Mouse (Mus musculus) liver, embryonic 12.5 days (tissue): ENCODE results near the gene Hipk2. TPM values are rescaled to one million over a fixed set of nuclear protein-coding genes. Genes with fewer than 3 reads are reported as not detected.

Source experiments
- ATAC-seq: fragments of 200-750 bp; cut with Nextera tagmentation; 2 replicates; pipeline ENCODE4 v1.8.0; 2017; ENCODE audit warnings: moderate number of reproducible peaks, mild to moderate bottlenecking, moderate library complexity
- H3K27ac ChIP-seq: fragments of 300-500 bp; sonication (generic); 2 replicates; pipeline ENCODE4 v1.5.1; 2016; ENCODE audit warnings: mild to moderate bottlenecking
- H3K27me3 ChIP-seq: fragments of 300-500 bp; sonication (generic); replicated peaks from 2 replicates; pipeline ENCODE4 v1.6.1; 2016; ENCODE audit warnings: mild to moderate bottlenecking, moderate library complexity
- H3K36me3 ChIP-seq: fragments of 300-500 bp; sonication (generic); 2 replicates; pipeline ENCODE4 v1.6.1; 2016; ENCODE audit warnings: mild to moderate bottlenecking, moderate library complexity
- H3K4me1 ChIP-seq: fragments of 300-500 bp; sonication (generic); 2 replicates; pipeline ENCODE4 v1.6.1; 2016
- H3K4me2 ChIP-seq: fragments of 300-500 bp; sonication (generic); 2 replicates; pipeline ENCODE4 v1.6.1; 2016; ENCODE audit warnings: mild to moderate bottlenecking, moderate library complexity
- H3K4me3 ChIP-seq: fragments of 300-500 bp; sonication (generic); 2 replicates; pipeline ENCODE4 v1.5.1; 2016; ENCODE audit warnings: mild to moderate bottlenecking, moderate library complexity
- H3K9ac ChIP-seq: fragments of 300-500 bp; sonication (generic); 2 replicates; pipeline ENCODE4 v1.6.1; 2016; ENCODE audit warnings: mild to moderate bottlenecking, moderate library complexity
- H3K9me3 ChIP-seq: fragments of 300-500 bp; sonication (generic); replicated peaks from 2 replicates; pipeline ENCODE4 v1.6.1; 2016; ENCODE audit warnings: mild to moderate bottlenecking, moderate library complexity
- WGBS: fragments of 180-500 bp; shearing (Covaris S2); methylation state at CpG from one replicate; pipeline ENCODE4 v1.1.7; 2016; ENCODE audit not compliant: insufficient replicate concordance; 5-methylcytosine and 5-hydroxymethylcytosine counted together
- polyA plus RNA-seq: library from polyadenylated mRNA; unstranded; fragments of >200 nt; fragmentation: Nextera tagmentation; extraction: Ambion mirVana; gene quantifications from 2 replicates; pipeline ENCODE4 v1.2.1, GENCODE M21; 2016

Hipk2 gene
- polyA plus RNA-seq, 1 experiment from 2014 or later = 26.8 TPM

DNA sequence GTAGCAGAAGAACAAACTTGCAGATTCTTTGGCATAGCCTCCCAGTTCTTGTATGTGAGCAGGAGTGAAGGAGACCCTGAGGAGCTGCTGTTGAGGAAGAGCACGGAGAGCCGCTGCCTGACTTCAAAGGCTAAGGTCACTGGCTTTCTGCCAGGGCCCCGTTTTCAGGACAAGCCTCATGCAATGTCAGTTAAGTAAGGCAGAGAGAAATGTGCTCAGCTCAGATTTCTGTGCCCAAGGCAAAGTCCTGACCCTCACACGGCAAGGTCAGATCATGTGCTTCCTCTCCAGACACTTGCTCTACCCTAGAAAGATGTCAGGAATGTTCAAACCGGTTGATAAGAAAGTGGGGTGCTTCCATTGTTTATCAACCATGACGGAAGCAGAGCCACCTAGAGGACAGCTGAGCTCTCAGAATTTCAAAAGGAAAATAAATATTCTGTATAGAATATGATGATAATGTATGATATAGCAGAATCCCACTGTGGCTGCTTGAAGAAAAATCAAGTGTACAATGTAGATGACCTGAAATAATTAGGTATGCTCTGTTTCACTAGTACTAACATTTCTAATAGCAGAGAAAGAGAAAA lies 173.1 kb downstream of the Hipk2 start:
- Histone ChIP-seq H3K9ac (no peak overlapping the region), H3K4me3 (no peak overlapping the region), H3K36me3 (peaks cover 97% of the 10 kb centered on the region), H3K9me3 (no peaks in the 10 kb centered on the region), H3K27ac (no peak overlapping the region), H3K4me1 (0 out of 2 replicates have a peak, but pooled peaks cover 10% of the 10 kb centered on the region), H3K27me3 (no peaks in the 10 kb centered on the region), H3K4me2 (no peak overlapping the region)
- ATAC-seq = no peak
- 70% methylated on average over 6 of the region's 6 CpGs for WGBS

DNA sequence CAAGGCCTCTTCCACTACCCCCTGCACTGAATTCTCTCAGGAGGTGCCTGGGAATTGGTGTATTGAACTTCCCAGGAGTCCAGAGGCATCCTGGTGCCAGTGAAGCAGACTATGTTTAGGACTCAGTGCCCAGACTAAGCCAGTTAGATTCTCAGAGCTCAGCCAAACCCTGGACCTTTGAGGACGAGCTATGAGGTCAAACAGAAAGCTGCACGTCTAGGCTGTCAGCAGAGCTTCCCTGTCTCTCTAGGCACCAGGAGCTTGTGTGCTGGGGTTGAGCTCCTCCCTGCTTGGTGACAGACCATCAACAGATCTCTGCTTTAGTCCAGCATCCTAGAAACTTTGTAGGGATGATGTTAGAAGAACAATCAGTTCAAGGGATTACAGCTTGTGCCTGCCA lies 174.5 kb downstream of the Hipk2 start:
- H3K4me1 ChIP-seq = 0 out of 2 replicates have a peak, but pooled peaks cover 6% of the 10 kb centered on the region
- H3K4me3 ChIP-seq = no peak overlapping the region
- H3K9me3 ChIP-seq = no peaks in the 10 kb centered on the region
- no peak overlapping the region for H3K27ac ChIP-seq
- H3K27me3 ChIP-seq = no peaks in the 10 kb centered on the region
- WGBS = 78% methylated on average over 2 of the region's 2 CpGs
- ATAC-seq = no peak
- H3K36me3 ChIP-seq = peaks cover 94% of the 10 kb centered on the region
- H3K9ac ChIP-seq = no peak overlapping the region
- H3K4me2 ChIP-seq = no peak overlapping the region

DNA sequence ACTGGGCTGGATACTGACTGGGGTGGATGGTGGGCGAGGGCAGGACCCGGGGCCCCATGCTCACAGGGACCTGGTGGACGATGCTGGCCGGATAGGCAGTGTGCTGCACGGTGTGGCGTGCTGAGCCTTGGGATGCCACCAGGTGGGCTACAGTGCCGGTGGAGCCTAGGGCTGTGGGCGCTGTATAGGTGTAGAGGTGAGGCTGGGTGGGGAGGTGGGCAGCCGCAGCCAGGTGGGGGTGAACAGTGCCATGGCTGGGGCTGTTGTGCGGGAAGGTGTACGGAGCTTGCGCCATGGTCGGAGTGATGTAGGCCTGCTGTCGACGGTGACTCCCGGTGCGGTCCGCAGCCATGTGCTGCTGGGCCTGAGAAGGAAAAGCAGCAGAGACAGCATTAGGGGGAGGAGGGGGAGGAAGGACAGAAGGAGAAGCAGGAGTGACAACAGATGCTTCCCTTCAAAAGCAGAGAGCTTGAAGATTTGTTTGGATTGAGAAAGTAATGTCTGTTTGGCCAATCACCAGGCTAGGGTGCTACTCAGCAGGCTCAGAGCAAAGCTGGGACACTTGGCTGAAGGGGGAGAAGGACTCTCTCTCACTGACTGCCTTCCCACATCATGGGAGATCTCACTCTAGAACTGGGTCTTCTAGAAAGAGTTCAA lies 177.6 kb downstream of the Hipk2 start:
- no peak overlapping the region for H3K9ac ChIP-seq
- 93% methylated on average over 18 of the region's 18 CpGs for WGBS
- no peak overlapping the region for H3K4me3 ChIP-seq
- no peaks in the 10 kb centered on the region for H3K27me3 ChIP-seq
- H3K4me1 ChIP-seq = peaks cover 3% of the 10 kb centered on the region; the same call in 1 of the 2 replicates
- no peak for ATAC-seq
- H3K36me3 ChIP-seq = peaks cover 96% of the 10 kb centered on the region
- H3K27ac ChIP-seq = no peak overlapping the region
- no peak overlapping the region for H3K4me2 ChIP-seq
- no peaks in the 10 kb centered on the region for H3K9me3 ChIP-seq

DNA sequence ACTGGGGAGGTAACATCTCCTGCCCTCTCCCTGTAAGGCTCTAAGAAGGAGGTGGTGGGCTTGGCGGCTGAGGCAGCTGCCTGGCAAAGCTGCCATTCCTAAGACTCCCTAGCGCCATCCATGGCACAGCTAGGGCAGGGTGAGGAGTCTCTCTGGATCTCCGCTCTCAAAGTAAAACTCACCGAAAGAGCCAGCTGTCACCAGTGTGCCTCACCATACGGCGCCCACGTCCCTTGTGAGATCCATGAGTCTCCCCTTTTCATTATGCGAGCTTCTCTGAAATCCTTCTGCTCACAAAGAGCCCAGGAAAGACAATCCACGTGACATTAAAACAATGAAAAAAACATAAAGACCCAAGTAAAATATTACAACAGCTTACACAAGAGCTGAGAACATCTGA lies 179.4 kb downstream of the Hipk2 start:
- Histone ChIP-seq H3K27ac (no peak overlapping the region), H3K36me3 (peaks cover 96% of the 10 kb centered on the region), H3K4me2 (no peak overlapping the region), H3K4me3 (no peak overlapping the region), H3K9ac (no peak overlapping the region), H3K9me3 (no peaks in the 10 kb centered on the region), H3K4me1 (peaks cover 6% of the 10 kb centered on the region; the same call in 1 of the 2 replicates), H3K27me3 (no peaks in the 10 kb centered on the region)
- 92% methylated on average over 9 of the region's 9 CpGs for WGBS
- ATAC-seq = no peak

DNA sequence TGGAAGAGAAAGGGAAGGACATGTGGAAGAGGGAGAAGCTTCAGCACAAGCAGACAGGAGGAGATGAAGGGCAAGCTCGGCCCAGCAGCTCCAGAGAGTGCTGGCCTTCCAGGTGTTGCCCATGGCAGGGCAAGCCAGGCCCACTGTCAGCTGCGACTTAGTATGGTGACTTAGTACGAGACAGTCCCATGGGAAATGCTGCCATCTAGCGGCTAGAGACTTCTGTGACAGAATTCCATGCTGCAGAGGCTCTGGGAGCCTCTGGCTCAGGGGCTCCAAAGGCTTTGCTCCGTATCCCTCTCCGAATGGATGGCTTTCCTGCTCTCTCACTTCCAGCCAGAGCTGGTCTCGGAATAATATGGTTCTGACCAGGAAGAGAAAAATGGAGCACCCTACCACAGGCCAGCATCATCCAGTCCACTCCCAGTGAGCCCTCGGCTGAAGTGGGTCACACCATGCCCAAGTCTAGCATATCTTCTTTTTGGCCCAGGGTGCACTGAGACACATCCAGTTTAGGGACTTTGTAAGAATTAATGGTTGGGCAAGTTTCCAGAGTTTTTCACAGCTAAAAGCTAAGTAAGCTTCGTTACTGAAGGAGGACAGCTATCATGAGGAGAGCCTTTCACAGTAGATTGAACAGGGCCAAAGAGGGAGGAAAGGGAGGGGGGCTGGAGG lies 180.4 kb downstream of the Hipk2 start:
- Histone ChIP-seq H3K9ac (no peak overlapping the region), H3K36me3 (peaks cover 95% of the 10 kb centered on the region), H3K4me1 (peaks cover 6% of the 10 kb centered on the region; the same call in 1 of the 2 replicates), H3K4me2 (no peak overlapping the region), H3K27ac (no peak overlapping the region), H3K4me3 (no peak overlapping the region), H3K27me3 (no peaks in the 10 kb centered on the region), H3K9me3 (no peaks in the 10 kb centered on the region)
- 42% methylated on average over 9 of the region's 9 CpGs for WGBS
- ATAC-seq = peak; percentile 48

DNA sequence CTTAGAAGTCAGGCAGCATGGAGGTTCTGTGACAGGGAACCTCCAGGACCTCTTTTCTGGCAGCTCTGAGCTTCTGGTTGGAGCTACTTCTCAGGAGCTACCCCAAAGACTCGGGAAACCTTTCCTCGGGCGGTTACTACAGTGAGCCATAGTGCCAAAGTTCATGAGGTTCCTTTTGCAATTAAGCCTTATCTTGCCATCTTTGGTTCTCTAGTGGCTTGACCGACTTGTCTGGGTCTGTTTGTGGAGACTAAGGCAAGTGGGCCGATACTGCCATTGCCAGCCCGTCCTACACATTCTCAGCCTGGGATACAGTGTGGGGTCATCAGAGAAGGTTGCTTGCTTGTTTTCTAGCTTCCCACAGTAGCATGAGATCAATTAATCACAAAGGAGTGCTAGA lies 183.4 kb downstream of the Hipk2 start:
- WGBS = 82% methylated on average over 6 of the region's 6 CpGs
- Histone ChIP-seq H3K9me3 (no peaks in the 10 kb centered on the region), H3K27me3 (no peaks in the 10 kb centered on the region), H3K4me2 (no peak overlapping the region), H3K27ac (no peak overlapping the region), H3K36me3 (peaks cover 94% of the 10 kb centered on the region), H3K9ac (no peak overlapping the region), H3K4me3 (no peak overlapping the region), H3K4me1 (peaks cover 6% of the 10 kb centered on the region; the same call in 1 of the 2 replicates)
- ATAC-seq = no peak

DNA sequence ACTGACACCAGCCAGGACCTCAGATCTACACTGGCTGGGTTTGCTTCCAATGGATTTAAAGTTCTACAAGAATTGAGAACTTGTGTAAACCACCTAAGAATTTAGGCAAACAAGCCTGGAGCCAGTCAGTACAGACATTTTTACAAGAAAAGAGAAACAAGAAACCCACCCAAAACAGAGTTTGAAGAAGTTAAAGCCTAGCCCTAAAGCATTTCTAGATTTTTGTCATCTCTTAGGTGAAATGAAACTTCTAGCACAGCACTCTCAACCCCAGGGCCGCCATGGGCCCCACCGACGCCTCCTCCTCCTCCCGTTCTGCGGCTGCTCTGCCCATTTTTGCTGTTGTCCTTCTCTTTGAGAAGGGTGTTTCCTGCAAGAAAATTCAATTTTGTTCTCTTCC lies 184.9 kb downstream of the Hipk2 start:
- H3K9ac ChIP-seq = no peak overlapping the region
- peaks cover 6% of the 10 kb centered on the region; the same call in 1 of the 2 replicates for H3K4me1 ChIP-seq
- no peaks in the 10 kb centered on the region for H3K9me3 ChIP-seq
- H3K27me3 ChIP-seq = no peaks in the 10 kb centered on the region
- no peak overlapping the region for H3K27ac ChIP-seq
- H3K36me3 ChIP-seq = peaks cover 94% of the 10 kb centered on the region
- H3K4me3 ChIP-seq = no peak overlapping the region
- 90% methylated on average over 5 of the region's 5 CpGs for WGBS
- no peak for ATAC-seq
- H3K4me2 ChIP-seq = no peak overlapping the region

DNA sequence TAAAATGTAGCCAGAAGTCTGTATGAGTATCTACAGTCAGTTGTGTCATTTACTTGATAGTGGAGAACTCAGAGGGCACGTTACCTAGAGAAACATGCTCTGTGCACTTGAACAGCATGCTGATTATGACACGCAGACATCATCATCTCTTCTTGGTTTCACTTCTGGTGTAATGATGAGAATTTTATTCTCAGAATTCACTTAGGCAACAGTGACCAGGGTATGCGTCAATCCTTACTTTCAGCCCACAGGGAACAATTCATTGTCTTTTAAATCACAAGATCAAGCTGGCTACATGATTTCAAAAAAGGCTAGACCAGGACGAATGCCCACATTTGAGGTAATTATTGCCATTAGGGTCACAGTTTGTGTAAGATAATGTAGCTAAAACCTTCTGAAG lies 185.3 kb downstream of the Hipk2 start:
- Histone ChIP-seq H3K27me3 (no peaks in the 10 kb centered on the region), H3K4me2 (no peak overlapping the region), H3K9ac (no peak overlapping the region), H3K36me3 (peaks cover 90% of the 10 kb centered on the region), H3K4me1 (peaks cover 6% of the 10 kb centered on the region; the same call in 1 of the 2 replicates), H3K4me3 (no peak overlapping the region), H3K27ac (no peak overlapping the region), H3K9me3 (no peaks in the 10 kb centered on the region)
- 83% methylated on average over 4 of the region's 4 CpGs for WGBS
- ATAC-seq = no peak

DNA sequence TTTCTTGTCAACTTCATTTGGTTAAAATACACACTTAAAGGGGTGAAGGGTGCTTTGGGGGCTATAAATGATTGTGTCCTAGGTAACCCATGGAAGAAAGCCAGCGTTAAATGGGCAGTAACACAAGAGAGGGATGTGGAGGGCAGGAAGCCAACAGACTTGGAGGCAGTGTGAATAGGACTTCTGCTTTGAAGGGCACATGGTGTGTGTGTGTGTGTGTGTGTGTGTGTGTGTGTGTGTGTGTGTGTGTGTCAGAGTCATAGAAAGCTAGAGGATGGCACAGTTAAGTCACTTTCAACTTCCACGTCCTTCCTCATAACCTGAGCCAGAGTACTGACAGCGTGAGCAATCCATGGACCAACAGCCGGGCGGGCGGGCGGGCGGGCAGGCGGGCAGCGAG lies 187.1 kb downstream of the Hipk2 start:
- H3K27me3 ChIP-seq = no peaks in the 10 kb centered on the region
- ATAC-seq = no peak
- H3K4me2 ChIP-seq = no peak overlapping the region
- no peaks in the 10 kb centered on the region for H3K9me3 ChIP-seq
- H3K9ac ChIP-seq = no peak overlapping the region
- 92% methylated on average over 10 of the region's 10 CpGs for WGBS
- H3K36me3 ChIP-seq = peaks cover 73% of the 10 kb centered on the region
- no peak overlapping the region for H3K27ac ChIP-seq
- peaks cover 6% of the 10 kb centered on the region; the same call in 1 of the 2 replicates for H3K4me1 ChIP-seq
- no peak overlapping the region for H3K4me3 ChIP-seq

DNA sequence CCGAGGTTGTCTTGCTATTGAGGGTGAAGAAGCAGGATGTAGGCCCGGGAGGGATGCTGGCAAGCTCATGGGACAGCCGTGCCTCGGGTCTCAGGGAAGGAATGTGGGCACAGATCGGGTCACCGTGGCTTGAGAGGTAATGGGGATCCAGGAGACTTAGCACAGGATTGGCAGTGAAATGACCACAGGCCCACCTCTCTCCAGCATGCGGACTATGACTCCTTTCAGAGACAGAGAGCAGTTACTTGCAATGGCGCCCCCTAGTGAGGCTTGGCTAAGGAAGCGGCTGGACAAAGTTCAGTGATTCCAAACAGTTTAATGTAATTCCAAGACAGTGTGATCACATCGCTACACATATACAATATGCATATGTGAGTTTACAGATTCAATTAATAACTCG lies 188.7 kb downstream of the Hipk2 start:
- ATAC-seq = no peak
- Histone ChIP-seq H3K27ac (no peak overlapping the region), H3K4me3 (no peak overlapping the region), H3K4me1 (no peaks in the 10 kb centered on the region), H3K36me3 (peaks cover 57% of the 10 kb centered on the region), H3K27me3 (no peaks in the 10 kb centered on the region), H3K4me2 (no peak overlapping the region), H3K9ac (no peak overlapping the region), H3K9me3 (no peaks in the 10 kb centered on the region)
- 65% methylated on average over 11 of the region's 11 CpGs for WGBS

DNA sequence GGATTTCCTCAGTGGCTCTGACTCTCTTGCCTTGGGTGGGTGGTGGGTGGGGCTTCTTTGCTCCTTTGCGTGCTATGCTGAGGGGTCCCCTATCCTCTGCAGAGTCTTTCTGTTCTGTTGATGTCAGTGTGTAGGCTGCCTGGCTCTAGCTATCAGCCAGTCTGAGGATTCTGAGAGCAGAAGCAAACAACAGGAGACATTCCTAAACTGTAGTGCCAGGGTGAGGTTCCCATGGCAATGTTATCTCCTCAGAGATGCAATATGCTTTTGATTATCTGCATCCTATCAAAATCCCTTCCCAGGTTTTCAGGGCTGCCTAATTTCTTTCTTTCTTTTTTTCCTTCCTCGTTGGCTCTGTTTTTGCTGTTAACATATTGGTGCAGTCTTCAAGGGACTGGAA lies 193.4 kb downstream of the Hipk2 start:
- no peak overlapping the region for H3K9ac ChIP-seq
- peaks cover 15% of the 10 kb centered on the region for H3K36me3 ChIP-seq
- 58% methylated on average over 2 of the region's 2 CpGs for WGBS
- no peak overlapping the region for H3K27ac ChIP-seq
- H3K4me2 ChIP-seq = no peak overlapping the region
- peaks cover 24% of the 10 kb centered on the region; the same call in 1 of the 2 replicates for H3K27me3 ChIP-seq
- H3K9me3 ChIP-seq = no peaks in the 10 kb centered on the region
- H3K4me3 ChIP-seq = no peak overlapping the region
- no peaks in the 10 kb centered on the region for H3K4me1 ChIP-seq
- ATAC-seq = no peak

DNA sequence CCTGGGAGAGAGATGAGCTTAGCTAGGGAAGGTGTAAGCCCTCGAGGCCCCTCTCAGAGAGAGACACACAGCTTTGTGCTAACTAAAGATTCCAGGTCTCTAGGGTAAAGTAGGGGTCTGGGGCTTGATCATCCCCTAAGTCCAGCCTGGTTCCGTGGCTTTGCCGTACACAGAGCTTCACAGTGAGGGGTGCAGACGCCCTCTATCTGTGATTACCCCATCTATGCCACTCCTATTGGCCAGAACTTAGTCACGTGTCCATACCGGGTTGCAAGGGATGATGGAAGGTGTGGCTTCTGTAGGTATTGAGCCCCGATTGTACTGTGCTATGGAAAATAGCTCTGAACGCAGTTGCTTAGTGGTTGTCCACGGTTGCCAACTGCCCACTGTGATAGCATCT lies 198.3 kb downstream of the Hipk2 start:
- Histone ChIP-seq H3K9me3 (no peaks in the 10 kb centered on the region), H3K4me1 (peaks cover 13% of the 10 kb centered on the region), H3K9ac (no peak overlapping the region), H3K27ac (no peak overlapping the region), H3K36me3 (no peaks in the 10 kb centered on the region), H3K4me2 (no peak overlapping the region), H3K27me3 (peaks cover 40% of the 10 kb centered on the region), H3K4me3 (no peak overlapping the region)
- ATAC-seq = peak; percentile 47
- 52% methylated on average over 9 of the region's 9 CpGs for WGBS
